Mouse (Mus musculus): ENCODE measurements around the gene Ctla4.

DNA sequence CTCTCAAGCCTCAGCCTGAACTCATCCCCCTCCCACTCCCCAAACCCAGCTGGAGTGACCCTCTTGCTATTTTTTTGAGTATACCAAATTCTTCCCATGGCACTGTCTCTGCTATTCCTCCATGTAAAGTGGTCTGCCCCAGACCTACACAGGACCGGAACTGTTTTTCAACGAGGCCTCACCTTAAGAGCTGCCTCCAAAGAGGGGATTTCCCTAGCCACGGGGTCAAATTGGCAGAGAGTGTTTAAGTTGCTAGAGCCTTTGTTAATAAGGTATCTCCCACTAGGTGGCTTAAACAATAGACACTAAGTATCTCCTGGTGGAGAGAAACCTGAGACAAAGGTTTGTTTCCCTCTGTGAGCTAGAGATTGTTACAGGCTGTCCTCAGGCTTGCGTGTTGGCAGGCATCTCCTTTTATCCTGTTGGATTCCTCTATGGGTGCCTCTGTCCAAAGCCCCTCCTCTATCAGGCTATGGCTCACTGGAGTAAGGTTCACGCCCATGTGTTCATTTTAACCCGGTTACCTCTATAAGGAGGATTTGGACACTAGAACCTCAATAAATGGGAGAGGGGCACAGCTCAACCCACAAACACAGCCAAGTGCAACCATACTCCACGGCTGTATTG is 33.4 kb upstream of the Ctla4 start:
- TF ChIP-seq CTCF (IDR thresholded peaks at IDR 0.05; ENCODE audit: borderline replicate concordance, control insufficient read depth, extremely low read depth, insufficient read depth, low read length, poor library complexity) (no peak), POLR2A (IDR thresholded peaks at IDR 0.05; ENCODE audit: control insufficient read depth, extremely low read depth, insufficient read depth, low read length, poor library complexity) (no peak)

Measured in thymus, adult 2 months (tissue).